Mouse (Mus musculus): Measurements from ENCODE around the gene Olfr1380.

- TF ChIP-seq POLR2A (IDR thresholded peaks at IDR 0.05; ENCODE audit: borderline replicate concordance, extremely low read depth, insufficient read depth, insufficient read length, poor library complexity, severe bottlenecking) (no peak), CTCF (IDR thresholded peaks at IDR 0.05; ENCODE audit: borderline replicate concordance, extremely low read depth, insufficient read depth, insufficient read length) (no peak)
These were observed 37.3 kb upstream of the Olfr1380 start, which contains the start of gene Olfr1383 for GRCm38 (mm10) chr11:49519348-49519747.

Measured in brain, embryonic 14.5 days (tissue).